Mouse (Mus musculus) erythroblast, embryonic 14.5 days (primary cell): ENCODE results near the gene Islr.

Source experiments
- GATA1 ChIP-seq: IDR thresholded peaks from 2 replicates; pipeline ENCODE4 v1.6.1; 2012; ENCODE audit warnings: low read length, inconsistent platforms, mixed read lengths
- TAL1 ChIP-seq: IDR thresholded peaks from 3 replicates; pipeline ENCODE4 v1.6.1; 2012; ENCODE audit warnings: low read length, inconsistent platforms, mixed read lengths

DNA sequence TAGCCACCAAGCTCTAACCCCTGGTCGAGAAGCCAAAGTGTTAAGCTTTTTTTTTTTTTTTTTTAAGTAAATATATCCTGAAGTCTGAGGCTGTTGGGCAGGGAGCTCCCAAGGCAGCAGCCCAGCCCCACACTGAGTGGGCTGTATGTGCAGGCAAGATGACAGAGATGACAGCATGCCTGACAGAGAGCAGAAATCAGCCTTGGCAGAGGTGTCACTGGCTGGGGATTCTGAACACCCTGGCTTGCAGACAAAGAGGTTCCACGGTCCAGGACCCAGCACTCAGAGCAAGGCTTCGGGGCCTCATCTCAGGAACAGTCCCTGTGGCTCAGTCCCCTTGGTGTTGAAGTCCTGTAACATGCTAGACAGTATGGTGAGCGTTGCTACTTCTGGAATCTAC is 44.3 kb downstream of the Islr start:
- no peak for TF ChIP-seq GATA1
- TF ChIP-seq TAL1, result no peak
